Mouse (Mus musculus): ENCODE measurements around the gene Nxf1. TPM values are rescaled to one million over a fixed set of nuclear protein-coding genes. Genes with fewer than 3 reads are reported as not detected.

Gene Nxf1
- polyA plus RNA-seq, 1 experiment from 2014 or later = 365 TPM

Other genes with a start within 250 kb of the Nxf1 start
- gene Slc22a8, start 165.8 kb upstream of the Nxf1 start, polyA plus RNA-seq (2017; shearing (Covaris generic)) = 0.62 TPM
- gene Slc22a6, start 139.0 kb upstream of the Nxf1 start, polyA plus RNA-seq (2017; shearing (Covaris generic)) = not detected
- not detected for gene Chrm1, start 93.3 kb upstream of the Nxf1 start, polyA plus RNA-seq (2017; shearing (Covaris generic))
- gene Slc3a2, start 33.7 kb upstream of the Nxf1 start, polyA plus RNA-seq (2017; shearing (Covaris generic)) = 497 TPM
- 105 TPM for gene Wdr74, start 21.2 kb upstream of the Nxf1 start, polyA plus RNA-seq (2017; shearing (Covaris generic))
- gene 1700092M07Rik, start 16.4 kb upstream of the Nxf1 start, polyA plus RNA-seq (2017; shearing (Covaris generic)) = 1.5 TPM
- 223 TPM for gene Stx5a, start 15.7 kb upstream of the Nxf1 start, polyA plus RNA-seq (2017; shearing (Covaris generic))
- 38.6 TPM for gene Tmem223, start 13.9 kb downstream of the Nxf1 start, polyA plus RNA-seq (2017; shearing (Covaris generic))
- gene Tmem179b, start 17.4 kb downstream of the Nxf1 start, polyA plus RNA-seq (2017; shearing (Covaris generic)) = 172 TPM
- 8.1 TPM for gene Taf6l, start 29.3 kb downstream of the Nxf1 start, polyA plus RNA-seq (2017; shearing (Covaris generic))
- 68.3 TPM for gene Polr2g, start 41.5 kb downstream of the Nxf1 start, polyA plus RNA-seq (2017; shearing (Covaris generic))
- gene Zbtb3, start 45.5 kb downstream of the Nxf1 start, polyA plus RNA-seq (2017; shearing (Covaris generic)) = 0.18 TPM
- gene Ttc9c, start 62.3 kb downstream of the Nxf1 start, polyA plus RNA-seq (2017; shearing (Covaris generic)) = 31.0 TPM
- 7.6 TPM for gene Hnrnpul2, start 62.9 kb downstream of the Nxf1 start, polyA plus RNA-seq (2017; shearing (Covaris generic))
- gene AC129217.1, start 72.7 kb downstream of the Nxf1 start, polyA plus RNA-seq (2017; shearing (Covaris generic)) = not detected
- 85.2 TPM for gene Bscl2, start 80.4 kb downstream of the Nxf1 start, polyA plus RNA-seq (2017; shearing (Covaris generic))
- 0.49 TPM for gene Gng3, start 82.1 kb downstream of the Nxf1 start, polyA plus RNA-seq (2017; shearing (Covaris generic))
- not detected for gene Lrrn4cl, start 93.7 kb downstream of the Nxf1 start, polyA plus RNA-seq (2017; shearing (Covaris generic))
- 133 TPM for gene Ubxn1, start 114.4 kb downstream of the Nxf1 start, polyA plus RNA-seq (2017; shearing (Covaris generic))
- 30.0 TPM for gene Uqcc3, start 123.8 kb downstream of the Nxf1 start, polyA plus RNA-seq (2017; shearing (Covaris generic))
- 40.0 TPM for gene Lbhd1, start 126.7 kb downstream of the Nxf1 start, polyA plus RNA-seq (2017; shearing (Covaris generic))
- not detected for gene Gm49403, start 126.9 kb downstream of the Nxf1 start, polyA plus RNA-seq (2017; shearing (Covaris generic))
- 32.1 TPM for gene 1810009A15Rik, start 131.8 kb downstream of the Nxf1 start, polyA plus RNA-seq (2017; shearing (Covaris generic))
- not detected for gene Gm49416, start 131.9 kb downstream of the Nxf1 start, polyA plus RNA-seq (2017; shearing (Covaris generic))
- 34.6 TPM for gene Ints5, start 135.9 kb downstream of the Nxf1 start, polyA plus RNA-seq (2017; shearing (Covaris generic))
- 91.0 TPM for gene Ganab, start 141.0 kb downstream of the Nxf1 start, polyA plus RNA-seq (2017; shearing (Covaris generic))
- gene B3gat3, start 163.3 kb downstream of the Nxf1 start, polyA plus RNA-seq (2017; shearing (Covaris generic)) = 57.0 TPM
- gene Rom1, start 172.3 kb downstream of the Nxf1 start, polyA plus RNA-seq (2017; shearing (Covaris generic)) = 4.5 TPM
- gene Eml3, start 172.5 kb downstream of the Nxf1 start, polyA plus RNA-seq (2017; shearing (Covaris generic)) = 74.5 TPM
- 211 TPM for gene Mta2, start 184.8 kb downstream of the Nxf1 start, polyA plus RNA-seq (2017; shearing (Covaris generic))
- 55.0 TPM for gene Tut1, start 196.8 kb downstream of the Nxf1 start, polyA plus RNA-seq (2017; shearing (Covaris generic))
- 259 TPM for gene Eef1g, start 210.0 kb downstream of the Nxf1 start, polyA plus RNA-seq (2017; shearing (Covaris generic))
- 193 TPM for gene Ahnak, start 232.2 kb downstream of the Nxf1 start, polyA plus RNA-seq (2017; shearing (Covaris generic))

Data from effector memory CD4-positive, alpha-beta T cell, adult 7 months (primary cell).